Mouse (Mus musculus): ENCODE measurements around the gene Gm5269. TPM values are rescaled to one million over a fixed set of nuclear protein-coding genes. Genes with fewer than 3 reads are reported as not detected.

Gm5269 gene
- total and polyA plus RNA-seq, 2 experiments: not detected

- H3K4me3 ChIP-seq (ENCODE audit: insufficient read depth, low read depth, low read length): no peak overlapping the region
- no peaks in the 10 kb centered on the region for H3K79me2 ChIP-seq (ENCODE audit: control insufficient read depth, insufficient read depth, low read length)
- H3K4me1 ChIP-seq (ENCODE audit: control insufficient read depth, insufficient read depth, low read length): peaks cover 18% of the 10 kb centered on the region
- no peaks in the 10 kb centered on the region for H3K36me3 ChIP-seq (ENCODE audit: control insufficient read depth, insufficient read depth, low read length)
- no peak for DNase-seq (ENCODE audit: extremely low read depth, low read depth, low spot score)
- H3K9ac ChIP-seq (ENCODE audit: low read depth, low read length): no peak overlapping the region
- no peaks in the 10 kb centered on the region for H3K27me3 ChIP-seq (ENCODE audit: control insufficient read depth, insufficient read depth, low read length)
- TF ChIP-seq CTCF (IDR thresholded peaks at IDR 0.05; ENCODE audit: low read depth, low read length): no peak
- no peak for TF ChIP-seq POLR2A (IDR thresholded peaks at IDR 0.05; ENCODE audit: extremely low read depth, insufficient read depth, low read length)
- no peak overlapping the region for H3K27ac ChIP-seq (replicated peaks; ENCODE audit: insufficient read depth, low read depth, low read length)
Observed at GRCm38 (mm10) chr1:45861162-45861561, 28.9 kb downstream of the Gm5269 start.

GRCm38 (mm10) chr1:45860349-45860748 lies 29.7 kb downstream of the Gm5269 start:
- TF ChIP-seq CTCF (IDR thresholded peaks at IDR 0.05; ENCODE audit: low read depth, low read length) (no peak), POLR2A (IDR thresholded peaks at IDR 0.05; ENCODE audit: extremely low read depth, insufficient read depth, low read length) (no peak)
- peak; percentile 84 for DNase-seq (ENCODE audit: extremely low read depth, low read depth, low spot score)
- 8% methylated on average over 5 of the region's 5 CpGs for WGBS
- Histone ChIP-seq H3K27ac (replicated peaks; ENCODE audit: insufficient read depth, low read depth, low read length) (peak overlapping the region; percentile 62), H3K4me3 (ENCODE audit: insufficient read depth, low read depth, low read length) (no peak overlapping the region), H3K27me3 (ENCODE audit: control insufficient read depth, insufficient read depth, low read length) (no peaks in the 10 kb centered on the region), H3K79me2 (ENCODE audit: control insufficient read depth, insufficient read depth, low read length) (no peaks in the 10 kb centered on the region), H3K4me1 (ENCODE audit: control insufficient read depth, insufficient read depth, low read length) (peaks cover 17% of the 10 kb centered on the region), H3K9ac (ENCODE audit: low read depth, low read length) (0 out of 2 replicates have a peak overlapping the region, but pooled peaks have one; percentile 35), H3K36me3 (ENCODE audit: control insufficient read depth, insufficient read depth, low read length) (no peaks in the 10 kb centered on the region)

- TF ChIP-seq POLR2A (IDR thresholded peaks at IDR 0.05; ENCODE audit: extremely low read depth, insufficient read depth, low read length) (no peak), CTCF (IDR thresholded peaks at IDR 0.05; ENCODE audit: low read depth, low read length) (no peak)
- no peak overlapping the region for H3K27ac ChIP-seq (replicated peaks; ENCODE audit: insufficient read depth, low read depth, low read length)
- WGBS: 71% methylated on average over 1 of the region's 1 CpGs
- no peak overlapping the region for H3K4me3 ChIP-seq (ENCODE audit: insufficient read depth, low read depth, low read length)
- H3K9ac ChIP-seq (ENCODE audit: low read depth, low read length): no peak overlapping the region
- H3K27me3 ChIP-seq (ENCODE audit: control insufficient read depth, insufficient read depth, low read length): no peaks in the 10 kb centered on the region
- no peaks in the 10 kb centered on the region for H3K36me3 ChIP-seq (ENCODE audit: control insufficient read depth, insufficient read depth, low read length)
- no peaks in the 10 kb centered on the region for H3K79me2 ChIP-seq (ENCODE audit: control insufficient read depth, insufficient read depth, low read length)
- DNase-seq (ENCODE audit: extremely low read depth, low read depth, low spot score): peak; percentile 49
- H3K4me1 ChIP-seq (ENCODE audit: control insufficient read depth, insufficient read depth, low read length): peaks cover 14% of the 10 kb centered on the region
Observed at GRCm38 (mm10) chr1:45858038-45858437, 32.0 kb downstream of the Gm5269 start.

- H3K27ac ChIP-seq (replicated peaks; ENCODE audit: insufficient read depth, low read depth, low read length): no peak overlapping the region
- WGBS: 80% methylated on average over 1 of the region's 1 CpGs
- H3K27me3 ChIP-seq (ENCODE audit: control insufficient read depth, insufficient read depth, low read length): no peaks in the 10 kb centered on the region
- no peaks in the 10 kb centered on the region for H3K79me2 ChIP-seq (ENCODE audit: control insufficient read depth, insufficient read depth, low read length)
- no peak for DNase-seq (ENCODE audit: extremely low read depth, low read depth, low spot score)
- no peaks in the 10 kb centered on the region for H3K36me3 ChIP-seq (ENCODE audit: control insufficient read depth, insufficient read depth, low read length)
- H3K9ac ChIP-seq (ENCODE audit: low read depth, low read length): no peak overlapping the region
- TF ChIP-seq CTCF (IDR thresholded peaks at IDR 0.05; ENCODE audit: low read depth, low read length) (no peak), POLR2A (IDR thresholded peaks at IDR 0.05; ENCODE audit: extremely low read depth, insufficient read depth, low read length) (no peak)
- peaks cover 3% of the 10 kb centered on the region; the same call in 1 of the 2 replicates for H3K4me1 ChIP-seq (ENCODE audit: control insufficient read depth, insufficient read depth, low read length)
- no peak overlapping the region for H3K4me3 ChIP-seq (ENCODE audit: insufficient read depth, low read depth, low read length)
Observed at GRCm38 (mm10) chr1:45845466-45845865, 44.6 kb downstream of the Gm5269 start.

Other genes starting within 250 kb of the Gm5269 start
- 18.0 and 19.4 TPM in 2 replicates for gene Wdr75, start 95.1 kb downstream of the Gm5269 start, total RNA-seq (2014; rRNA removed)
- 18.8 and 19.3 TPM in 2 replicates for gene Wdr75, start 95.1 kb downstream of the Gm5269 start, polyA plus RNA-seq (2012; rRNA removed)
- gene Slc40a1, start 36.2 kb upstream of the Gm5269 start, total RNA-seq (2014; rRNA removed): 124 and 166 TPM in 2 replicates
- gene Slc40a1, start 36.2 kb upstream of the Gm5269 start, polyA plus RNA-seq (2012; rRNA removed): 42.6 and 47.4 TPM in 2 replicates
- gene Dnah7b, start 176.0 kb upstream of the Gm5269 start, total RNA-seq (2014; rRNA removed): 0.13 and 0.18 TPM in 2 replicates
- 0.10 TPM in 1 of 2 replicates, not detected in the other for gene Dnah7b, start 176.0 kb upstream of the Gm5269 start, polyA plus RNA-seq (2012; rRNA removed)

All from liver, adult 2 months (tissue).